Mouse (Mus musculus) liver, adult 2 months (tissue): Measurements from ENCODE around the gene Npas2. TPM values are rescaled to one million over a fixed set of nuclear protein-coding genes. Genes with fewer than 3 reads are reported as not detected.

ENCODE experiments used
- DNase-seq: peaks from one replicate; pipeline ENCODE4 v3.0.0-alpha.2; 2011; ENCODE audit warnings: low read depth, low spot score; ENCODE audit errors: extremely low read depth
- H3K27ac ChIP-seq: fragments of 200-500 bp; replicated peaks from 2 replicates; pipeline ENCODE4 v1.5.1; 2012; ENCODE audit warnings: low read depth, mild to moderate bottlenecking, control low read depth, inconsistent platforms, low read length; ENCODE audit not compliant: insufficient read depth
- H3K27me3 ChIP-seq: fragments of 200-500 bp; 2 replicates; pipeline ENCODE4 v1.6.1; 2012; ENCODE audit warnings: mild to moderate bottlenecking, moderate library complexity, low read length, inconsistent platforms; ENCODE audit not compliant: control insufficient read depth, insufficient read depth
- H3K36me3 ChIP-seq: fragments of 200-500 bp; 2 replicates; pipeline ENCODE4 v1.6.1; 2012; ENCODE audit warnings: low read length, inconsistent platforms; ENCODE audit not compliant: control insufficient read depth, insufficient read depth
- H3K4me1 ChIP-seq: fragments of 200-500 bp; 2 replicates; pipeline ENCODE4 v1.6.1; 2011; ENCODE audit warnings: low read length; ENCODE audit not compliant: control insufficient read depth, insufficient read depth
- H3K4me3 ChIP-seq: fragments of 200-500 bp; 2 replicates; pipeline ENCODE4 v1.5.1; 2011; ENCODE audit warnings: low read depth, mild to moderate bottlenecking, control low read depth, low read length, moderate library complexity; ENCODE audit not compliant: insufficient read depth
- H3K79me2 ChIP-seq: fragments of 200-500 bp; 2 replicates; pipeline ENCODE4 v1.6.1; 2012; ENCODE audit warnings: inconsistent platforms, mild to moderate bottlenecking, low read length, moderate library complexity; ENCODE audit not compliant: control insufficient read depth, insufficient read depth
- H3K9ac ChIP-seq: fragments of 200-500 bp; 2 replicates; pipeline ENCODE4 v1.6.1; 2012; ENCODE audit warnings: low read depth, mild to moderate bottlenecking, control low read depth, inconsistent platforms, low read length
- CTCF ChIP-seq: fragments of 200-500 bp; IDR thresholded peaks from 2 replicates; pipeline ENCODE4 v1.5.1; 2011; ENCODE audit warnings: low read depth, low read length, control low read depth
- POLR2A ChIP-seq: fragments of 200-500 bp; IDR thresholded peaks from 2 replicates; pipeline ENCODE4 v1.6.1; 2011; ENCODE audit warnings: low read length, control low read depth; ENCODE audit not compliant: insufficient read depth; ENCODE audit errors: extremely low read depth
- WGBS: fragments of 180-500 bp; shearing (Covaris S2); methylation state at CpG from one replicate; pipeline ENCODE4 v1.1.7; 2018; 5-methylcytosine and 5-hydroxymethylcytosine counted together
- polyA plus RNA-seq: library from polyadenylated mRNA; depleted of rRNA; stranded (reverse); fragments of >200 nt; gene quantifications from 2 replicates; pipeline ENCODE4 v1.2.3, GENCODE M21; 2012
- total RNA-seq: library from RNA; depleted of rRNA; stranded (reverse); fragments of >200 nt; gene quantifications from 2 replicates; pipeline ENCODE4 v1.2.3, GENCODE M21; 2014

Npas2 gene
- total and polyA plus RNA-seq, 2 experiments, result 3.7 TPM; not detected in 1

DNA sequence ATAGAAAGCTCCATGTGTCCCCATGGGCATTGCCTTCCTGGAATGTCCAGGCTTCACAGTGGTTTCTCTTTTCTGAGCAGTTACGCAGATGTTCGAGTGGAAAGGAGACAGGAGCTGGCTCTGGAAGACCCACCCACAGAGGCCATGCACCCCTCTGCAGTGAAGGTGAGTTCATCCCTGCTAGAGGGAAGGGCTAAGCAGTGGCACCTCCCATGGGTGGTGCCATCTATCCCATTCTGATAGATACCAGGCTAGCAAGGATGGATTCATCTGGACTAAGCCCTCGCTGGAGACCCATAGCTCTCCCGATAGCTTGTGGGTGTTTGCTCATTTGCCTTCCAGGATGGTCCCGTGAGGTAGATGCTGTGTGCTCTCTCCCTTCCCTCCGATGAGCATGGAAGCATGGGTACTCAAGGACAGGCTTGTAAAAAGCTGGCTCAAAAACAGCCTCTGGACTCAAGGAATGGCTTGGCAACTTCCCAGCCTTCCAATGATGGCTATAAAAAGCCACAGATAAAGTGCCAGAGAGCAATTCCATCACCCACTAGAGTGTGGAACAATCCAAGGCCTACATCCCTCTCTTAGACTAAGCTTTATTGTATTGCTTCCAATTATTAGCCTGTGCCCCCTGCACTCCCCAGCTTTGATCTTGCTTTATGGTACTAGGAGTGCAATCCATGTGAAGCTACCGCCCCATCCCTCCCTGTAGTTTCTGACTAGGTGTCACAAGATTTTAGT lies 137.5 kb downstream of the Npas2 start:
- no peak for TF ChIP-seq CTCF
- TF ChIP-seq POLR2A, result no peak
- Histone ChIP-seq H3K79me2 (no peaks in the 10 kb centered on the region), H3K4me3 (no peak overlapping the region), H3K36me3 (no peaks in the 10 kb centered on the region), H3K9ac (no peak overlapping the region), H3K4me1 (no peaks in the 10 kb centered on the region), H3K27ac (no peak overlapping the region), H3K27me3 (no peaks in the 10 kb centered on the region)
- WGBS, result 95% methylated on average over 7 of the region's 7 CpGs
- DNase-seq, result no peak

DNA sequence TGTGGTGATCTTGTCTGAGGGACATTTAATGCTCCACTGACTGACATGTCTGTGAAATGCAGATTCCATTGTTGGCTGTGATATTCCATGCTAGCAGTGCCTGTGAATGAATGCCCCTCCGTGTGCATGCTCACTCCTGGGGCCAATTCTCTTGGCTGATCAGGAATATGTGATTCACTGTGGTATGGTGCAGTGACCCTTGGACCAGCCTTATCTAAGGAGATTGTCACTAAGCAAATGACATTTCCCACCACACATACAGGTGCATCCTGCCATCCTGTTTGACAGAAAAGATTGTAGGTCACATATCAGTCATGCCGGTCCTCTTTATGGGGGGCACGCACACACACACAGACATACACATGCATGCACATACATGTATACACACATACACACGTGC lies 138.9 kb downstream of the Npas2 start:
- Histone ChIP-seq H3K4me3 (no peak overlapping the region), H3K4me1 (no peaks in the 10 kb centered on the region), H3K36me3 (no peaks in the 10 kb centered on the region), H3K27me3 (no peaks in the 10 kb centered on the region), H3K9ac (no peak overlapping the region), H3K27ac (no peak overlapping the region), H3K79me2 (no peaks in the 10 kb centered on the region)
- no peak for DNase-seq
- TF ChIP-seq CTCF, result no peak
- no peak for TF ChIP-seq POLR2A
- 64% methylated on average over 4 of the region's 4 CpGs for WGBS

DNA sequence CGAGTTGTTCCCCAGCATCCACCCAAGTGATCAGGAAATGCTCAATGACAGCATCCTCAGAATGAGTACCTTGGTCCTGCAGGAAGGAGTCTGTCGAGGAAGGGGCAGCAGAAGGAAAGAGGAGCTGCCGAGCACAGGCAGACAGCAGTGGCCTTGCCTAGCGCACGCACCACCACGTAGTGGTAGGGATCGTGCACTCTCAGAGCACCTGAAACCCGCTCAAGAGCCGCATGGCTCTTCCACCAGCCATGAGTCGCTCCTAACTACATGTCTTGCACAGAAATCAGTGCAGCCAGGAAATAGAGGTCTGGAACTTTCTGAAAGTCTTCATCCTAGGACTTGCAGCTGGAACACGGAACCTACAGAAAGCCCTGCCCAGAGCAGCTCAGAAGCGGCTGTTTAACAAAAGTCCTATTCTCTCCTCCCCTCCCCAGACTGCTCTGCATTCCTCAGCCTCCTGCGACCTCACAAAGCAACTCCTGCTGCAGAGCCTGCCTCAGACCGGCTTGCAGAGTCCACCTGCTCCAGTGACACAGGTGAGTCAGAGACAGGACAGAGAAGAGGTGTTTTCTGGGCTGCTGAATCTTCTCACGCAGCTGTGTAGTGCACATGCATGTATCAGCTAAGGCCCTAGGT lies 142.1 kb downstream of the Npas2 start:
- H3K36me3 ChIP-seq, result no peaks in the 10 kb centered on the region; the same call in 1 of the 2 replicates
- no peak for DNase-seq
- H3K79me2 ChIP-seq, result no peaks in the 10 kb centered on the region
- WGBS, result 74% methylated on average over 15 of the region's 15 CpGs
- no peak overlapping the region for H3K9ac ChIP-seq
- no peak overlapping the region for H3K27ac ChIP-seq
- no peaks in the 10 kb centered on the region for H3K27me3 ChIP-seq
- H3K4me1 ChIP-seq, result no peaks in the 10 kb centered on the region
- TF ChIP-seq POLR2A (no peak), CTCF (no peak)
- no peak overlapping the region for H3K4me3 ChIP-seq

DNA sequence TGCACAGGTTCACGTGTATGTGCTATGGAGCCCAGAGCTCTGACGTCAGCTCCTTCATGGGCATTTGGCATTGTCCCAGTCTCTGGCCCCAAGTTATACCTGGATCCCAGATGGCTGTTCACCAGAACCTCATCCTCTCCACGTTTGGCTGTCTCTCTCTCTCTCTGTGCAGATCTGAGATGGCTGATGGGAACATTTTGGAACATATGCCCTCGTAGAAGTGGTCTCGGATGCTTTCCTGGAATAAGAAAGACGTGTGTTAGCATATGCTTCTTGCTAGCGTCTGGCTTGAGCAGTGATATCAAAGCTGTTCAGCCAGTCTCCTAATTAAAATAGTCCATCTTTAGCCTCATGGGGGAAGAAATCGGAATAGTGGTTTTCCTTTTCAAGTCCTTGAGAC lies 143.3 kb downstream of the Npas2 start:
- no peak overlapping the region for H3K9ac ChIP-seq
- H3K27ac ChIP-seq, result no peak overlapping the region
- H3K36me3 ChIP-seq, result no peaks in the 10 kb centered on the region; the same call in 1 of the 2 replicates
- H3K4me3 ChIP-seq, result no peak overlapping the region
- no peak for DNase-seq
- no peaks in the 10 kb centered on the region for H3K4me1 ChIP-seq
- no peaks in the 10 kb centered on the region for H3K79me2 ChIP-seq
- H3K27me3 ChIP-seq, result no peaks in the 10 kb centered on the region
- WGBS, result 93% methylated on average over 8 of the region's 8 CpGs
- TF ChIP-seq POLR2A (no peak), CTCF (no peak)

DNA sequence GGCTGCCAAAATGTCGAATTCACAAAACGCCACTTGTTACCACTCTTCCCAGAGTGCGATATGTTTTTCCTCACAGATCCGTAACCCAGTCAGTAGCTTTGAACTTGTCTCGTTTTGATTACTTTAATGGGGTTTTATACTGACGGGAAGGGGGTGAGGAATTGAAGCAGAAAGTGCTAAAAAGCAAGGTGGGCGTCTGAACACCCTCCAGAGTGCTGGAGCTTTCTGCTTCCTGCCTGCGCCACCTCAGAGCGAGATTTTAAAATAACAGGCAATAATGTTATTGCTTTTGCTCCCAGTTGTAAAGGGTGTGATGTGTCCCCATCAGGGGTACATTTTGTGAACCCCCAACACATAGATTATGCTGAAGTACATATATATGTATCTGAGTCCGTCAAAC lies 145.3 kb downstream of the Npas2 start:
- DNase-seq, result no peak
- no peaks in the 10 kb centered on the region for H3K79me2 ChIP-seq
- 92% methylated on average over 10 of the region's 10 CpGs for WGBS
- H3K27ac ChIP-seq, result no peak overlapping the region
- no peaks in the 10 kb centered on the region for H3K27me3 ChIP-seq
- no peaks in the 10 kb centered on the region for H3K4me1 ChIP-seq
- TF ChIP-seq CTCF, result no peak
- TF ChIP-seq POLR2A, result no peak
- no peak overlapping the region for H3K4me3 ChIP-seq
- H3K36me3 ChIP-seq, result no peaks in the 10 kb centered on the region; the same call in 1 of the 2 replicates
- H3K9ac ChIP-seq, result no peak overlapping the region

DNA sequence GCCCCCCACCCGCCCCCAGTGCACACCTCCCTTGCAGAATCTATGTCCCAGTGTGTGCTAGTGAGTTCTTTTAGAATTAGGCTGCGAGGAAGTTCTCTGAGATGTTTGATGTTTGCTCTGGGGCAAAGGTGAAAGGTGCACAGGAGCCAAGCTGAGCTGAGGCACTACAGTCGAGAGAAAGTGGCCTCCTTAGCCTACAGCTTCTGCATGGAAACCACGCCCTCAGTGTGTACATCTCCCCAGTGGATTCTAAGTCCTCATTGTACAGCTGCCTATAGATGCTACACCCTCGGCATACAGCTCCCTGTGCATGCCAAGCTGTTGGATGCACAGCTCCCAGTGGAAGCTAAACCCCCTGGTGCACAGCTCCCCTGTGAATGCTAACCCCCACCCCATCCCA lies 145.9 kb downstream of the Npas2 start:
- Histone ChIP-seq H3K9ac (no peak overlapping the region), H3K4me3 (no peak overlapping the region), H3K27me3 (no peaks in the 10 kb centered on the region), H3K36me3 (no peaks in the 10 kb centered on the region; the same call in 1 of the 2 replicates), H3K79me2 (no peaks in the 10 kb centered on the region), H3K27ac (no peak overlapping the region), H3K4me1 (no peaks in the 10 kb centered on the region)
- TF ChIP-seq POLR2A, result no peak
- no peak for TF ChIP-seq CTCF
- 68% methylated on average over 5 of the region's 5 CpGs for WGBS
- DNase-seq, result no peak
